Mouse (Mus musculus) small intestine, adult 2 months (tissue): ENCODE results near the gene Them4.

ENCODE experiments used
- CTCF ChIP-seq: fragments of 200-500 bp; IDR thresholded peaks from 2 replicates; pipeline ENCODE4 v1.5.1; 2012; ENCODE audit warnings: low read depth, mild to moderate bottlenecking, control low read depth, inconsistent platforms, low read length, moderate library complexity, mixed read lengths; ENCODE audit not compliant: insufficient replicate concordance, insufficient read length; ENCODE audit errors: extremely low read depth
- POLR2A ChIP-seq: fragments of 200-500 bp; IDR thresholded peaks from 2 replicates; pipeline ENCODE4 v1.6.1; 2012; ENCODE audit warnings: low read depth, mild to moderate bottlenecking, control low read depth, inconsistent platforms, low read length, moderate library complexity

DNA sequence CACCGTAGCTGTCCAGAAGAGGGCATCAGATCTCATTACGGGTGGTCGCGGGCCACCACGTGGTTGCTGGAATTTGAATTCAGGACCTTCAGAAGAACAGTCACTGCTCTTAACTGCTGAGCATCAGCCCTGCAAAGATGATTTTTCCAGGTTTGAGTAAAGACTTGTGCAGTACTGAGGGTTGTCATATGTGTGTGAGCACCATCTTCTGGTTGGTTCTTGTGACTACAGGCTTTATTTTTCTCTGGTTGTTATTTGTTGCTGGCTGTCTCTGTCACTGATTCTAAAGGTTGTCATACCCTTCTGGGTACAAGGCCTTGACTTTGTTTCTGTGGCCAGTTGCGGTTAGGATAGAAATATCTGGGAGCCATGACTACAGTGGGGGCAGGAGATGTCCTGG lies 49.3 kb upstream of the Them4 start:
- peak; percentile 13; the same call in 1 of the 2 replicates for TF ChIP-seq CTCF
- no peak for TF ChIP-seq POLR2A
